Mouse (Mus musculus) C2C12 (cell line): ENCODE measurements around the gene Ktn1.

Experiments used
- CEBPB ChIP-seq: IDR thresholded peaks from one replicate; pipeline ENCODE4 v1.6.1; 2011; ENCODE audit warnings: low read depth, mild to moderate bottlenecking, control low read depth, moderate library complexity
- CTCF ChIP-seq: IDR thresholded peaks from one replicate; pipeline ENCODE4 v1.5.1; 2011; ENCODE audit not compliant: control insufficient read depth, insufficient read depth, insufficient read length
- FOSL1 ChIP-seq: IDR thresholded peaks from one replicate; pipeline ENCODE4 v1.8.0; 2011; ENCODE audit warnings: mild to moderate bottlenecking, low read length; ENCODE audit not compliant: poor library complexity, insufficient read depth, severe bottlenecking
- MAX ChIP-seq: IDR thresholded peaks from one replicate; pipeline ENCODE4 v1.6.1; 2011; ENCODE audit warnings: mild to moderate bottlenecking, control low read depth
- MYOD1 ChIP-seq: IDR thresholded peaks from one replicate; pipeline ENCODE4 v1.6.1; 2011; ENCODE audit warnings: low read depth; ENCODE audit not compliant: control insufficient read depth, insufficient read length
- MYOG ChIP-seq: IDR thresholded peaks from one replicate; pipeline ENCODE4 v1.6.1; 2011; ENCODE audit not compliant: control insufficient read depth, insufficient read length; ENCODE audit errors: extremely low read depth
- USF1 ChIP-seq: IDR thresholded peaks from one replicate; pipeline ENCODE4 v1.6.1; 2011; ENCODE audit warnings: low read depth, mild to moderate bottlenecking, control low read depth, moderate library complexity

- no peak for TF ChIP-seq CTCF
- no peak for TF ChIP-seq MYOD1
- TF ChIP-seq CEBPB = no peak
- TF ChIP-seq MAX = no peak
- no peak for TF ChIP-seq USF1
- no peak for TF ChIP-seq MYOG
- no peak for TF ChIP-seq FOSL1
Measured at GRCm38 (mm10) chr14:47723035-47723434, 74.8 kb downstream of the Ktn1 start.
